Mouse (Mus musculus) heart, postnatal 0 days (tissue): ENCODE measurements at regions not wholly inside any gene's neighbourhood (a gene's known extent, or its start where the extent isn't known, plus 50 kb on each side); places are given as distances from the start of the nearest gene placed in this dataset.
A peak's percentile ranks its signal among the peaks of the same experiment; 100 is the strongest.

Experiments
- ATAC-seq: fragments of 200-750 bp; cut with Nextera tagmentation; 2 replicates; pipeline ENCODE4 v1.8.0; 2017; ENCODE audit warnings: low read depth, moderate number of reproducible peaks, moderate library complexity; ENCODE audit not compliant: insufficient read depth
- DNase-seq: peaks from one replicate; pipeline ENCODE4 v3.0.0-alpha.2; 2016; ENCODE audit warnings: low spot score
- H3K27ac ChIP-seq: fragments of 300-500 bp; sonication (generic); 2 replicates; pipeline ENCODE4 v1.5.1; 2014; ENCODE audit warnings: low read depth, mild to moderate bottlenecking
- H3K27me3 ChIP-seq: fragments of 300-500 bp; sonication (generic); 2 replicates; pipeline ENCODE4 v1.6.1; 2014; ENCODE audit warnings: low read length, mixed read lengths; ENCODE audit not compliant: control insufficient read depth, insufficient read depth
- H3K36me3 ChIP-seq: fragments of 300-500 bp; sonication (generic); replicated peaks from 2 replicates; pipeline ENCODE4 v1.6.1; 2014; ENCODE audit warnings: low read length, mixed read lengths; ENCODE audit not compliant: control insufficient read depth, insufficient read depth
- H3K4me1 ChIP-seq: fragments of 300-500 bp; sonication (generic); 2 replicates; pipeline ENCODE4 v1.6.1; 2014; ENCODE audit warnings: antibody characterized with exemption; ENCODE audit not compliant: control insufficient read depth, insufficient read depth
- H3K4me2 ChIP-seq: fragments of 300-500 bp; sonication (generic); 2 replicates; pipeline ENCODE4 v1.6.1; 2014; ENCODE audit warnings: low read depth, mild to moderate bottlenecking, low read length, moderate library complexity
- H3K4me3 ChIP-seq: fragments of 300-500 bp; sonication (generic); 2 replicates; pipeline ENCODE4 v1.5.1; 2014; ENCODE audit warnings: low read depth, low read length
- H3K9ac ChIP-seq: fragments of 300-500 bp; sonication (generic); replicated peaks from 2 replicates; pipeline ENCODE4 v1.6.1; 2014; ENCODE audit warnings: low read depth, low read length, mixed read lengths
- H3K9me3 ChIP-seq: fragments of 300-500 bp; sonication (generic); replicated peaks from 2 replicates; pipeline ENCODE4 v1.6.1; 2016; ENCODE audit warnings: low read length; ENCODE audit not compliant: control insufficient read depth
- CTCF ChIP-seq: IDR thresholded peaks from 2 replicates; pipeline ENCODE4 v1.5.1; 2016; ENCODE audit warnings: antibody characterized with exemption, control low read depth, low read depth
- EP300 ChIP-seq: IDR thresholded peaks from 2 replicates; pipeline ENCODE4 v1.6.1; 2016; ENCODE audit warnings: antibody characterized with exemption, low read depth
- WGBS: fragments of 180-500 bp; shearing (Covaris S2); extraction: QIAGEN DNeasy Blood & Tissue Kit; methylation state at CpG from one replicate; pipeline ENCODE4 v1.1.7; 2014; 5-methylcytosine and 5-hydroxymethylcytosine counted together

- no peaks in the 10 kb centered on the region for H3K36me3 ChIP-seq
- H3K4me1 ChIP-seq = peaks cover 19% of the 10 kb centered on the region
- no peak overlapping the region for H3K4me3 ChIP-seq
- H3K4me2 ChIP-seq = no peak overlapping the region
- H3K27ac ChIP-seq = no peak overlapping the region
- TF ChIP-seq CTCF = no peak
- no peak for TF ChIP-seq EP300
- no peak overlapping the region for H3K9ac ChIP-seq
- H3K27me3 ChIP-seq = no peaks in the 10 kb centered on the region
- DNase-seq (no peak), ATAC-seq (peak; percentile 30; the same call in 1 of the 2 replicates)
- 20% methylated on average over 2 of the region's 2 CpGs for WGBS
- no peaks in the 10 kb centered on the region for H3K9me3 ChIP-seq
Measured at GRCm38 (mm10) chr5:75378655-75379054, 196.1 kb upstream of the Kit start.

GRCm38 (mm10) chr5:75380340-75380739 lies 194.4 kb upstream of the Kit start:
- Histone ChIP-seq H3K4me3 (no peak overlapping the region), H3K27ac (no peak overlapping the region), H3K9me3 (no peaks in the 10 kb centered on the region), H3K27me3 (no peaks in the 10 kb centered on the region), H3K4me2 (no peak overlapping the region), H3K36me3 (no peaks in the 10 kb centered on the region), H3K4me1 (peaks cover 19% of the 10 kb centered on the region), H3K9ac (no peak overlapping the region)
- WGBS = 62% methylated on average over 1 of the region's 1 CpGs
- ATAC-seq (no peak), DNase-seq (no peak)
- peak; percentile 33; the same call in 1 of the 2 replicates for TF ChIP-seq CTCF
- TF ChIP-seq EP300 = no peak

- no peak overlapping the region for H3K27ac ChIP-seq
- ATAC-seq = no peak
- WGBS = 90% methylated on average over 3 of the region's 3 CpGs
Measured at GRCm38 (mm10) chr5:75382138-75382537, 192.6 kb upstream of the Kit start.

GRCm38 (mm10) chr5:75387886-75388454 lies 186.7 kb upstream of the Kit start:
- DNase-seq = no peak
- Histone ChIP-seq H3K36me3 (no peaks in the 10 kb centered on the region), H3K4me1 (no peaks in the 10 kb centered on the region), H3K4me2 (peak overlapping the region; percentile 15; the same call in 1 of the 2 replicates), H3K9ac (no peak overlapping the region), H3K9me3 (no peaks in the 10 kb centered on the region), H3K27me3 (no peaks in the 10 kb centered on the region), H3K27ac (no peak overlapping the region), H3K4me3 (no peak overlapping the region)
- 41% methylated on average over 13 of the region's 13 CpGs for WGBS
- no peak for TF ChIP-seq EP300
- ATAC-seq = no peak

More at GRCm38 (mm10) chr5:75382138-75382537, 192.6 kb upstream of the Kit start:
- TF ChIP-seq CTCF = no peak
- no peak for TF ChIP-seq EP300
- H3K27me3 ChIP-seq = no peaks in the 10 kb centered on the region
- H3K4me1 ChIP-seq = peaks cover 19% of the 10 kb centered on the region
- H3K36me3 ChIP-seq = no peaks in the 10 kb centered on the region
- H3K4me2 ChIP-seq = no peak overlapping the region
- no peak overlapping the region for H3K9ac ChIP-seq
- DNase-seq = no peak
- no peak overlapping the region for H3K4me3 ChIP-seq
- H3K9me3 ChIP-seq = no peaks in the 10 kb centered on the region

- Histone ChIP-seq H3K4me2 (no peak overlapping the region), H3K9me3 (no peaks in the 10 kb centered on the region), H3K4me1 (no peaks in the 10 kb centered on the region), H3K27me3 (no peaks in the 10 kb centered on the region), H3K27ac (no peak overlapping the region), H3K36me3 (no peaks in the 10 kb centered on the region), H3K4me3 (no peak overlapping the region), H3K9ac (no peak overlapping the region)
- ATAC-seq (no peak), DNase-seq (no peak)
- TF ChIP-seq CTCF (no peak), EP300 (no peak)
- WGBS = 86% methylated on average over 7 of the region's 7 CpGs
Measured at GRCm38 (mm10) chr5:75388699-75389260, 185.9 kb upstream of the Kit start.
